Mouse (Mus musculus) limb, embryonic 11.5 days (tissue): ENCODE measurements around the gene Meox1. TPM values are rescaled to one million over a fixed set of nuclear protein-coding genes. Genes with fewer than 3 reads are reported as not detected.
A peak's percentile ranks its signal among the peaks of the same experiment; 100 is the strongest.

ENCODE experiments used
- ATAC-seq: fragments of 200-750 bp; cut with Nextera tagmentation; 2 replicates; pipeline ENCODE4 v1.8.0; 2017; ENCODE audit warnings: low read depth; ENCODE audit not compliant: insufficient number of reproducible peaks, low FRiP score, low TSS enrichment
- DNase-seq: peaks from one replicate; pipeline ENCODE4 v3.0.0-alpha.2; 2015; ENCODE audit warnings: low spot score
- H3K27ac ChIP-seq: fragments of 300-500 bp; sonication (generic); replicated peaks from 2 replicates; pipeline ENCODE4 v1.5.1; 2014; ENCODE audit warnings: low read depth, mild to moderate bottlenecking, low read length
- H3K27me3 ChIP-seq: fragments of 300-500 bp; sonication (generic); 2 replicates; pipeline ENCODE4 v1.6.1; 2014; ENCODE audit warnings: mild to moderate bottlenecking, low read length, mixed read lengths; ENCODE audit not compliant: control insufficient read depth, insufficient read depth
- H3K36me3 ChIP-seq: fragments of 300-500 bp; sonication (generic); 2 replicates; pipeline ENCODE4 v1.6.1; 2014; ENCODE audit warnings: mild to moderate bottlenecking, low read length, moderate library complexity, mixed read lengths; ENCODE audit not compliant: control insufficient read depth, insufficient read depth
- H3K4me1 ChIP-seq: fragments of 300-500 bp; sonication (generic); 2 replicates; pipeline ENCODE4 v1.6.1; 2014; ENCODE audit warnings: low read length, mixed read lengths; ENCODE audit not compliant: control insufficient read depth, insufficient read depth
- H3K4me2 ChIP-seq: fragments of 300-500 bp; sonication (generic); 2 replicates; pipeline ENCODE4 v1.6.1; 2014; ENCODE audit warnings: low read depth, mild to moderate bottlenecking, moderate library complexity; ENCODE audit not compliant: severe bottlenecking
- H3K4me3 ChIP-seq: fragments of 300-500 bp; sonication (generic); 2 replicates; pipeline ENCODE4 v1.5.1; 2014; ENCODE audit warnings: low read depth, low read length
- H3K9ac ChIP-seq: fragments of 300-500 bp; sonication (generic); 2 replicates; pipeline ENCODE4 v1.6.1; 2014; ENCODE audit warnings: mild to moderate bottlenecking, low read length
- H3K9me3 ChIP-seq: fragments of 300-500 bp; sonication (generic); 2 replicates; pipeline ENCODE4 v1.6.1; 2016; ENCODE audit warnings: low read length; ENCODE audit not compliant: control insufficient read depth
- WGBS: fragments of 180-500 bp; shearing (Covaris S2); extraction: QIAGEN DNeasy Blood & Tissue Kit; methylation state at CpG from one replicate; pipeline ENCODE4 v1.1.7; 2014; 5-methylcytosine and 5-hydroxymethylcytosine counted together
- polyA plus RNA-seq: library from polyadenylated mRNA; unstranded; fragments of >200 nt; fragmentation: Nextera tagmentation; extraction: Ambion mirVana; gene quantifications from 2 replicates; pipeline ENCODE4 v1.2.1, GENCODE M21; 2014

The Meox1 gene
- polyA plus RNA-seq, 1 experiment from 2014 or later: 10.7 TPM

DNA sequence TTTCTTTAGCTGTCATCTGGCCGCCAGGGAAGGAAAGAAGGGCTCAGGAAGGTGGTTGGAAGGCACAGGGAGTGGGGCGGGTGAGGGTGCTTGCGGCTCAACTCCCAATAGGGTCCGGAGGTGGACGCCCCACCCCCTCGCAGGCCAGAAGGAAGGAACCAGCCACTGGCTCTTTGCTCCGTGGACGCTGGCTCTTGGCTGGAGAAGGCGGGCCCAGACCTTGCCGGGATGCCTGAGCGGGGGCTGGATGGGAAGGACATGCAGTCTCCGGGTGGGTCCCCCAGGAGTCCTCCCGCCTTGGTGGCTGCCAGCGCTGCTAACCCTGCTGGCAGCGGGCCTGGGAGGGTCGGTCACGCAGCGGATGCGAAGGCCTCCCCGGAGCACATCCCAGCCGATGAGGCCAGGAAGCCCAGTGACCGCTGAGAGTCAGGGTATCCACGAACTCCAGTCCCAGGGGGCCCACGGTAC, 12.5 kb downstream of the Meox1 start:
- Histone ChIP-seq H3K4me2 (peak overlapping the region; percentile 44), H3K4me3 (peak overlapping the region; percentile 10), H3K9me3 (no peaks in the 10 kb centered on the region), H3K27me3 (no peaks in the 10 kb centered on the region), H3K36me3 (no peaks in the 10 kb centered on the region), H3K4me1 (peaks cover 17% of the 10 kb centered on the region), H3K27ac (0 out of 2 replicates have a peak overlapping the region, but pooled peaks have one; percentile 10), H3K9ac (peak overlapping the region; percentile 52)
- DNase-seq: peak; percentile 78
- 2% methylated on average over 24 of the region's 24 CpGs for WGBS
- peak; percentile 53 for ATAC-seq

DNA sequence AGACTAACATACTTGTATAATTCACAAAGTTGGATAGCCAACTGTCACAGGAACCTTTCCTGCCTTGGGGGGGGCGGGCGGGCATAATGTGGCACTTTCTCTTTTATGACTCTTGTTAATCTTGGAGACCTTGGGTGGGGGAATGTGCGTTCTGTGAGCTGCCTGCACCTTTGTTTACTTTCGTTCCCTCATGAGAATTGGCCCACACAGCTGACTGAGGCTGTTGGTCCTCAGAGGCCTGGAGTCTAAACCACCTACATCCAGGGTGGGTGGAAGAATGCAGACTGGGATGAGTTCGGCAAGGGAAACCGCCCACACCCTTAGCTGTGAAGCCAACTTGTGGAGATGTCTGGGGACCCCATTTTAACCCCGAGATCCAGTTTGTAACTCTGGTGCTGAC, 13.0 kb downstream of the Meox1 start:
- DNase-seq: no peak
- Histone ChIP-seq H3K4me3 (no peak overlapping the region), H3K27me3 (no peaks in the 10 kb centered on the region), H3K36me3 (no peaks in the 10 kb centered on the region), H3K4me2 (peak overlapping the region; percentile 44), H3K9ac (peak overlapping the region; percentile 52), H3K9me3 (no peaks in the 10 kb centered on the region), H3K4me1 (peaks cover 17% of the 10 kb centered on the region), H3K27ac (0 out of 2 replicates have a peak overlapping the region, but pooled peaks have one; percentile 10)
- ATAC-seq: no peak
- 24% methylated on average over 7 of the region's 7 CpGs for WGBS

DNA sequence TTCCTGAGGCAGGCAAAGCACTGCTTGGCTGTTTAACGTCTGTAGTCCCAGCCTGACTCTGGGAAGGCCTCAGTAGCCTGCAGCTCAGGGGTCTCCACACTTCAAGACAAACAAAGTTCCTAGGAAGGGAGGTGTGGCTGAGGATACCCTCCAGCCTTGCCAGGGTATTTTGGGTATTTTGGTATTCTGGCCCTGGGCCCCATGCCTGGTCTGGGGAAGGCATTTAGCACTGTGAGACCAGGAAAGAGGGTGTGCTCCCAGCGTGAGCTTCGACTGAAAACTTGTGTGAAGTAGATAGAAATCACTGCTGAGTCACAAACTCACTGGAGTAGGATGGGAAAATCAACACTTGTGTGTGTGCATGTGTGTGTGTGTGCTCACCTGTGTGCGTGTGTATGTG, 14.5 kb downstream of the Meox1 start:
- DNase-seq: no peak
- Histone ChIP-seq H3K36me3 (no peaks in the 10 kb centered on the region), H3K27ac (no peak overlapping the region), H3K4me1 (peaks cover 18% of the 10 kb centered on the region), H3K9ac (no peak overlapping the region), H3K4me3 (no peak overlapping the region), H3K9me3 (no peaks in the 10 kb centered on the region), H3K27me3 (no peaks in the 10 kb centered on the region), H3K4me2 (no peak overlapping the region)
- 65% methylated on average over 4 of the region's 4 CpGs for WGBS
- ATAC-seq: no peak

DNA sequence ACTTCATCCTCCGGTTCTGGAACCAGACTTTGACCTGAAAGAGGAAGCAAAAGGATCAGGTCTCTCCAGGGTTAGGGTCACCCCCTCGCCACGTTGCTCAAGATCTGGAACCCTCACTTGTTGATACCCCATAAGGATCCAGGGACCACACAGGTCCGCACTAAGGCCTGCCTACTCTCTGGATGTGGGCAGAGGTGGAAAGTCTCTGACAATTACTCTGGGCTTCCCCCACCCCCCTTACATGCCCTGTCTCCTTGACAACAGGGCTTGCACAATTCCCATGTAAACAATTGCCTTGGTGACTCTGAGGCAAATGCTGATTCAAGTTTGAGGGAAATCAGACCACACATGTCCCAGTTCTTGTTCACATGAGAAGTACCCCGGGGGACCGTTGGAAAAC, 15.5 kb downstream of the Meox1 start:
- no peak overlapping the region for H3K9ac ChIP-seq
- no peak for DNase-seq
- H3K4me1 ChIP-seq: peaks cover 25% of the 10 kb centered on the region
- WGBS: 77% methylated on average over 6 of the region's 6 CpGs
- no peak overlapping the region for H3K4me2 ChIP-seq
- no peaks in the 10 kb centered on the region for H3K9me3 ChIP-seq
- H3K4me3 ChIP-seq: no peak overlapping the region
- H3K27me3 ChIP-seq: no peaks in the 10 kb centered on the region
- H3K36me3 ChIP-seq: no peaks in the 10 kb centered on the region
- no peak for ATAC-seq
- H3K27ac ChIP-seq: no peak overlapping the region

DNA sequence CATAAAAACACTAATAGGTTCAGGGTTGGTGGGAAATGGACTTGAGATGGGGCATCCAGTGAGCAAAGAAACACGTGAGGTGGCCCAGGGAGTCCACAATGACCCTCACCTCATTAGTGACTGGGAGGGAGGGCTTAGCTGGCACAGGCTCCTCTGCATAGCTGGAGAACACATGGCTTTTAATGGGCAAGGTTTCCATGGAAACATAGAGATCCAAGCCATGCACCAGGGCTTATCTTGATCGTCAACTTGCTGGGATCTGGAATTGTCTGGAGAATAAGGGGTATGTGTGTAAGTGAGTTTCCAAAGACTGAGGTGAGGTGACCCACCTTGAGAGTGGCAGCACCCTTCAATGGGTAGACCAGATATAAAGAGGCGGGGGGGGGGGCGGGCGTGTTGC, 19.2 kb downstream of the Meox1 start:
- no peak overlapping the region for H3K27ac ChIP-seq
- H3K9ac ChIP-seq: no peak overlapping the region
- H3K27me3 ChIP-seq: no peaks in the 10 kb centered on the region
- no peaks in the 10 kb centered on the region for H3K36me3 ChIP-seq
- no peaks in the 10 kb centered on the region for H3K9me3 ChIP-seq
- peaks cover 11% of the 10 kb centered on the region for H3K4me1 ChIP-seq
- WGBS: 56% methylated on average over 5 of the region's 5 CpGs
- peak; percentile 47 for DNase-seq
- no peak overlapping the region for H3K4me3 ChIP-seq
- no peak overlapping the region for H3K4me2 ChIP-seq
- ATAC-seq: no peak

DNA sequence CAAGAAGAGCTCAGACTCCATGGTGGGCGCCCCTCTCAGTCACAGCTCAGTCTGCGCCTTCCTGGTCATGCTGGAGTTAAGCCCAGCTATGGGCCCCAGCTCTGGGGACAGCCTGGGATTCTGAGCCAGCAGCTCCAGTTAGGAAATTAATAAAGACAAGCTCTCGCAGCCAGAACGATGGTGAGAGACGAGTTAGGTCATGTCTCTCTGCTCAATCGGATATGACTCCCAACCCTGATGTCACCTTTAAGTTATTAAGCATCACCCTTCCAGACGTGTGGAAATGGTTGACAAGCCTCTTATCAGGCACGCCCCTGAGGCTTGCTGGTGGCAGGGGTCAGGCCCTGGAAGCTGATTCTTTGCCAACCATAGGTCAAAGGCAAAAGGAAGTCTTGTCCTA, 20.3 kb downstream of the Meox1 start:
- H3K4me1 ChIP-seq: peaks cover 14% of the 10 kb centered on the region
- H3K36me3 ChIP-seq: no peaks in the 10 kb centered on the region
- no peak overlapping the region for H3K27ac ChIP-seq
- DNase-seq (no peak), ATAC-seq (no peak)
- H3K9me3 ChIP-seq: no peaks in the 10 kb centered on the region
- 40% methylated on average over 8 of the region's 8 CpGs for WGBS
- no peak overlapping the region for H3K4me3 ChIP-seq
- H3K9ac ChIP-seq: no peak overlapping the region
- no peaks in the 10 kb centered on the region for H3K27me3 ChIP-seq
- no peak overlapping the region for H3K4me2 ChIP-seq

DNA sequence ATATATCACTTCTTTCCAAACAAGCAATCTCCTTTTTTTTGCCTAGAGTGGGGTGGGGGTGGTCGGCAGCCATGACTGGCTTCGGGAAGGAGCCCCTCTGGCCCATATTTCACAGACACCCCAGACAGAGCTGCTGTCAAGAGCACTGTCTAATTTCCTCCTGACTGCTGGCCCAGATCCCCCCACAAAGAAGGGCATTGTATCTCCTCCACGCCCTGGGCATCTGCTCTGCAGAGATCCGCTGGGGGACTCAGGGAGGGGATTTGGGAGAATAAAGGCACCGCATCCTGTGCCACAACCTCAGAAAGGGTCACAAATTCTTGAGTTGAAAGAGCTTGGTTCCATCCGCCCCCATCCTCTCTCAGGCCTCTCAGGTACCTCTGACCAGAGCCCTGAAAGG, 22.7 kb downstream of the Meox1 start:
- no peak for ATAC-seq
- WGBS: 54% methylated on average over 6 of the region's 6 CpGs
- Histone ChIP-seq H3K4me3 (no peak overlapping the region), H3K27me3 (no peaks in the 10 kb centered on the region), H3K4me1 (peaks cover 14% of the 10 kb centered on the region), H3K4me2 (no peak overlapping the region), H3K36me3 (no peaks in the 10 kb centered on the region), H3K9ac (no peak overlapping the region), H3K9me3 (no peaks in the 10 kb centered on the region), H3K27ac (no peak overlapping the region)
- DNase-seq: no peak

DNA sequence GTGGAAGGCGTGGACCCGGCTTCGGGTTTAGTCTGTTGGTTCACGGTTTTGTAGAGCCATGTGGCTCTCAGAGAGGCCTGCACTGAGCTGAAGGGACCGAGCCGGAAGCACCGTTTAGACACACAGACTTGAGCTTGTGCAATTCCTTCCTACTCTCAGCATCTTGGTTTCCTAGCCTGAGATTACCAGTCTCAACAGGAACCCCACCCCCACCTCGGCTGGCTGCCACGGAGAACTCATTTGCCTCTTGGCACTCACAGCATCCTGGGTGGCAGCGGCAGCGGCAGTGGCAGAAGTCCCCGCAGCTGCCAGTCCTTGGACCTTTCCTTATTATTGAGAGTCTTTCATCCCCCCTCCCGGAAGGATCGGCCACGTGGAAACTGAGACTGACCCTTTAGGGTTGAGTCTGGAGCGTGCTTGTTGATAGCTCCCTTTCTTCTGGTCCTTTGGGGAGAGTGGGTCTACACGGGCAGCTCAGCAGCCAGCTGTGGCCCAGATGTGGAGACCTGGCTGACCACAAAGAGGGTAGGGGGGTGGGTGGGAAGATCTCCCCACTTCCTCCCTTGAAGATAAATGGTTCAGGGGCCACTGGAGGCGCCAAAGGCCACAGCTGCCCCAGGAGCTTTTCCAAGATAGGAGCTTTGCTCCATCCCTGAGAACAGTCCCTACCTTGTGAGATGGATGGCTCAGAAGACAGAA, 24.0 kb downstream of the Meox1 start:
- Histone ChIP-seq H3K27ac (no peak overlapping the region), H3K4me3 (no peak overlapping the region), H3K36me3 (no peaks in the 10 kb centered on the region), H3K9me3 (no peaks in the 10 kb centered on the region), H3K4me1 (peaks cover 14% of the 10 kb centered on the region), H3K9ac (0 out of 2 replicates have a peak overlapping the region, but pooled peaks have one; percentile 3), H3K27me3 (no peaks in the 10 kb centered on the region), H3K4me2 (0 out of 2 replicates have a peak overlapping the region, but pooled peaks have one; percentile 5)
- peak; percentile 37 for DNase-seq
- ATAC-seq: no peak
- WGBS: 51% methylated on average over 18 of the region's 18 CpGs
